Mouse (Mus musculus) heart, adult 2 months (tissue): ENCODE results near the gene Tmem63b. TPM values are rescaled to one million over a fixed set of nuclear protein-coding genes. Genes with fewer than 3 reads are reported as not detected.
A peak's percentile ranks its signal among the peaks of the same experiment; 100 is the strongest.

Experiments used
- DNase-seq, 2 experiments: peaks; one replicate each; pipeline ENCODE4 v3.0.0; 2021
- H3K27ac ChIP-seq: fragments of 200-600 bp; 2 replicates; pipeline ENCODE4 v1.8.1; 2022
- H3K27me3 ChIP-seq: fragments of 200-500 bp; 2 replicates; pipeline ENCODE4 v1.6.1; 2012; ENCODE audit warnings: mild to moderate bottlenecking, low read length, inconsistent platforms, mixed read lengths; ENCODE audit not compliant: control insufficient read depth, insufficient read depth
- H3K36me3 ChIP-seq: fragments of 200-500 bp; 2 replicates; pipeline ENCODE4 v1.6.1; 2012; ENCODE audit warnings: low read length, inconsistent platforms; ENCODE audit not compliant: control insufficient read depth, insufficient read depth
- H3K4me1 ChIP-seq: fragments of 200-500 bp; 2 replicates; pipeline ENCODE4 v1.6.1; 2011; ENCODE audit warnings: low read length; ENCODE audit not compliant: control insufficient read depth, insufficient read depth
- H3K4me3 ChIP-seq: fragments of 200-600 bp; 2 replicates; pipeline ENCODE4 v1.8.1; 2022
- H3K79me2 ChIP-seq: fragments of 200-500 bp; replicated peaks from 2 replicates; pipeline ENCODE4 v1.6.1; 2012; ENCODE audit warnings: mild to moderate bottlenecking, inconsistent platforms, low read length, moderate library complexity, mixed read lengths; ENCODE audit not compliant: control insufficient read depth, insufficient read depth
- H3K9ac ChIP-seq: fragments of 200-500 bp; 2 replicates; pipeline ENCODE4 v1.6.1; 2012; ENCODE audit warnings: low read depth, mild to moderate bottlenecking, control low read depth, inconsistent platforms, low read length, mixed read lengths
- CTCF ChIP-seq: fragments of 200-600 bp; IDR thresholded peaks from 2 replicates; pipeline ENCODE4 v1.8.1; 2022; ENCODE audit warnings: antibody characterized with exemption, mild to moderate bottlenecking, moderate library complexity
- EP300 ChIP-seq: fragments of 200-500 bp; IDR thresholded peaks from 2 replicates; pipeline ENCODE4 v1.6.1; 2011; ENCODE audit warnings: low read depth, low read length, control low read depth; ENCODE audit not compliant: insufficient read depth
- POLR2A ChIP-seq: fragments of 200-500 bp; IDR thresholded peaks from 2 replicates; pipeline ENCODE4 v1.6.1; 2011; ENCODE audit warnings: mild to moderate bottlenecking, low read depth, low read length, control low read depth; ENCODE audit not compliant: insufficient read depth
- WGBS: fragments of 180-500 bp; shearing (Covaris S2); methylation state at CpG from one replicate; pipeline ENCODE4 v1.1.7; 2018; 5-methylcytosine and 5-hydroxymethylcytosine counted together
- intact Hi-C: fragments of 180-260 bp; cut with DNase I; formaldehyde crosslinking; loops from one replicate; pipeline ENCODE4 v1.15.1; 2025
- polyA plus RNA-seq: library from polyadenylated mRNA; depleted of rRNA; stranded (reverse); fragments of >200 nt; gene quantifications from 2 replicates; pipeline ENCODE4 v1.2.3, GENCODE M21; 2012
- total RNA-seq, 2 experiments: library from RNA; stranded (reverse); gene quantifications; 2 replicates each; pipeline ENCODE4 v1.2.3; 2021

Gene Tmem63b
- total and polyA plus RNA-seq, 3 experiments, result 81.8 to 122 (median 90.1) TPM

DNA sequence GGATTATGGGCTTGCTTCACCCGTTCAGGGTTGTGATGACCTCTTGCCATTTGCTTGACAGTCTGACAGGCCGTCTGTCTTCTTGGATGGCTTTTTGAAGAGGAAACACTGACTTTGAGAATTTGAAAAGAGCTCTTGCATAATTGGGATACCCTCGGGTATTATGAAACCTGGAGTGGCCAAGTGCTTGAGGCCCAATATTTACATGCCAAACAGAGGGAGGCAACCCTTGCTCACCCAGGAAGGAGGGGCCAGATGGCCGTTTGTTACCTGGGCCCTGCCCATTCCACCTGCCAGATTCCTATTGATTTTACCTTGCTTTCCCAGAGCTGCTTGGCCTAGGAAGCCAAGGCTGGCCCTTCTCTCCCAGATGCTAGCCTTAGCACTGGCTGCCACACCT is 15.5 kb upstream of the Tmem63b start:
- Histone ChIP-seq H3K27me3 (no peaks in the 10 kb centered on the region), H3K4me1 (peaks cover 2% of the 10 kb centered on the region; the same call in 1 of the 2 replicates), H3K9ac (no peak overlapping the region), H3K27ac (no peak overlapping the region), H3K36me3 (no peaks in the 10 kb centered on the region), H3K4me3 (no peak overlapping the region), H3K79me2 (no peaks in the 10 kb centered on the region)
- intact Hi-C loops, result no loop called here
- WGBS, result 60% methylated on average over 4 of the region's 4 CpGs
- no peak for DNase-seq
- TF ChIP-seq EP300 (no peak), CTCF (no peak), POLR2A (no peak)

DNA sequence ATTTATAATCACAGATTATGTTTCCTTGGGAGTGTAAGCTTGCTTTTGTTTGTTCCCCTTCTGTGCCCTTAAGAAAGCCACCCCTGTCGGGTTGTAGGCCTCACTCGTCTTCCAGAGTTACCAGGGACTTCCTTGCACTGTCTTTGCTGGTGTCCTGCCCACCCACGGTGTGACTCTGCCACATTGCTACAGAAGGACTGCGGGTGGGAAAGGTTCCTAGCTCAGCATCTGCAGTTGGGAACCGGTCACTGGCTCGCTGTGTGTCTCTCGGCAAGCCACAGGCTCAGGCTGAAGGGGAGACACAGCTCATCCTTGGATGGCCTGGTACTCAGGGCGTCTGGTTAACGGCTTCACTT is 14.5 kb upstream of the Tmem63b start:
- Histone ChIP-seq H3K9ac (0 out of 2 replicates have a peak overlapping the region, but pooled peaks have one; percentile 1), H3K27me3 (no peaks in the 10 kb centered on the region), H3K4me3 (no peak overlapping the region), H3K79me2 (no peaks in the 10 kb centered on the region), H3K4me1 (peaks cover 2% of the 10 kb centered on the region; the same call in 1 of the 2 replicates), H3K36me3 (no peaks in the 10 kb centered on the region), H3K27ac (peak overlapping the region; percentile 88)
- TF ChIP-seq CTCF, result no peak
- TF ChIP-seq EP300, result no peak
- no peak for TF ChIP-seq POLR2A
- no peak for DNase-seq
- WGBS, result 54% methylated on average over 9 of the region's 9 CpGs
- intact Hi-C loops, result no loop called here

DNA sequence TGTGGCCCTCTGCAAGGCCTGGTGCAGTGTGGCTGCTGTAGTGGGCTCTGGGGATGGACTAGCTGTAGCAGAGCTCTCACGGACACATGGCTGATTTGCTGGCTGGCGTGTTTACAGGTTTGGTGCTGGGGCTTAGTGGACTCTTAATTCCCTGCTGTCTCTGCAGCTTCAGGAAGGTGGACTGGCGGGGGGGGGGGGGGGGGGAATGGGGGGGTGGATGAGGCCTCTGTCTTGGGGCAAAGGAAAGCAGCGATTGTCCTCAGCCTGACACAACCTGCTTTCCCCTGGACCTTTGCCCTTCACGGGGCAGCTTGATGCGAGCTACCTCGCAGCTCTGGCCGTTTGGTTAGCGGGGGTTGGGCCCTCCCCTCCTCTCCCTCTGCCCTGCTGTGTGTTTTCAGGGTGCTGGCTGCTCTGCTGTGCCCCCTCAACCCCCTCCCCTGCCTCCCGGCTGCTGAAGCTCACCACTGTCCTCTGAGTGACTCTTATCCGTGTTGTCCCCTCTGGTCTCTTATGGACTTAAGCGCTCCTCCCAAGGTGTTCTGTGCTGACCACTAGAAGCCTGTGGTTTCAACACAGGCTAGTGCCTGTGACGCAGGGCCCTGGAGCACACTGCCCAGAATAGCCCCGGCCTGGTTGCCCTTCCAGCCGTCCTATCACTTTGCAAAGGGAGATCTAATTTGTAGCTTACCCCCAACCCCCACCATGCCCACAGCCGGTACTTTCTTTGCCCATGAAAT is 14.0 kb upstream of the Tmem63b start:
- no peak overlapping the region; the same call in 1 of the 2 replicates for H3K4me3 ChIP-seq
- DNase-seq, result peak; percentile 47 to 75
- H3K79me2 ChIP-seq, result no peaks in the 10 kb centered on the region
- intact Hi-C loops, result no loop called here
- peak overlapping the region; percentile 88 for H3K27ac ChIP-seq
- 0 out of 2 replicates have a peak overlapping the region, but pooled peaks have one; percentile 34 for H3K9ac ChIP-seq
- no peaks in the 10 kb centered on the region for H3K27me3 ChIP-seq
- H3K36me3 ChIP-seq, result no peaks in the 10 kb centered on the region
- TF ChIP-seq POLR2A (peak; percentile 43; the same call in 1 of the 2 replicates), CTCF (no peak), EP300 (peak; percentile 60; the same call in 1 of the 2 replicates)
- peaks cover 2% of the 10 kb centered on the region; the same call in 1 of the 2 replicates for H3K4me1 ChIP-seq
- WGBS, result 57% methylated on average over 9 of the region's 16 CpGs

DNA sequence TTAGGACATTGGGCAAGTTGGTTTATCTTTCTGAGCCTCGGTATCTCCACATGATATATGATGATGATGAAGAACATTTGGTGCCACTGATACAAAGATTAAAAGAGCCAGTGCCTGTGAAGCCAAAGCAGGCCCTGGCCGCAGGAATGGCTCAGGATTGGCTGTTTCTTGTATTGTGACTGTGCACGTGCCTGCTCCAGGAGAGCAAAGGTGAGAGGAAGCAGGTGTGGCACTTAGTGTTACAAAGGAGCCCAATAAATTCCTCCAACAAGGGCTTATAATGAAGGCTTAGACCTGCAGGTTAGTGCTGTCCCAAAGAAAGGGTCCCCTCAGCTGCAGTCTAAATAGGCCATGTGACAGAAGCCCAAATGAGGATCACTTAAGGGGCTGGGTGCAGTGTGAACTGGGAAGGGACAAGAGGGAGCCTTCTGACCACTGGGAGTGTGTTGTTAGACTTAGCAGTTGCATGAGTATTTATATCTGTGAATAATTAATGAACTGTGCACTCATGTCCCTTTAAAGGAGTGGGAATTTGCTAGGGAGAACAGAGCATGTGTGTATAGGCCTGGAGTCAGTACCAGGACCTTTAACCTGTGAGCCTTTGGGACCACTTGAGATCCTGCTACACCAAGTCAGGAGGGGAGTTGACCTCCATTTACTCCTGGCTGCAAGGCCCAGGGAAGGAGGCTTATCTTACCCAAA is 12.5 kb upstream of the Tmem63b start:
- H3K27me3 ChIP-seq, result no peaks in the 10 kb centered on the region
- WGBS, result 89% methylated on average over 3 of the region's 3 CpGs
- no peak overlapping the region for H3K4me3 ChIP-seq
- intact Hi-C loops, result no loop called here
- no peaks in the 10 kb centered on the region for H3K36me3 ChIP-seq
- H3K79me2 ChIP-seq, result no peaks in the 10 kb centered on the region
- H3K9ac ChIP-seq, result no peak overlapping the region
- no peak for TF ChIP-seq EP300
- TF ChIP-seq CTCF, result no peak
- TF ChIP-seq POLR2A, result no peak
- DNase-seq, result no peak
- no peak overlapping the region; the same call in 1 of the 2 replicates for H3K27ac ChIP-seq
- H3K4me1 ChIP-seq, result peaks cover 7% of the 10 kb centered on the region

DNA sequence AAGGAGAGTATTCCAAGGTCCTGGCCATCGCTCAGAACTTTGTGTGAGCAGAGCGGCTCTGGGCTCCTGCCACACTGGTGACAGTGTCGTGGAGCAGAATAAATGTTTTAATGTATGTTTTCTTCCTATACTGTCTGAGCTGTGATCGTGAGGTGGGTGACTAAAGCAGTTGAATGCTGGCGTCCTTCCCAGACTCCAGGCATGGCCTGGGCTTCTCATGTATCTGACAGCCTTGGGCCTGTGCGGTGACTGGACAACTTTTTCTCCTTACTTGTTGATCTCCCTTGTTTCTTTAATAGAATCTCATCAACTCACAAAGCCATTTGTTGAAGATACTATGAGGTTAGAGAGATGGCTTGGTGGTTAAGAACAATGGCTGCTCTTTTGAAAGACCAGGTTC is 11.7 kb upstream of the Tmem63b start:
- intact Hi-C loops, result no loop called here
- DNase-seq, result no peak
- no peak for TF ChIP-seq EP300
- TF ChIP-seq CTCF, result no peak
- TF ChIP-seq POLR2A, result no peak
- Histone ChIP-seq H3K9ac (no peak overlapping the region), H3K27ac (no peak overlapping the region), H3K36me3 (no peaks in the 10 kb centered on the region), H3K79me2 (no peaks in the 10 kb centered on the region), H3K4me1 (peaks cover 7% of the 10 kb centered on the region), H3K27me3 (no peaks in the 10 kb centered on the region), H3K4me3 (no peak overlapping the region)
- 67% methylated on average over 6 of the region's 6 CpGs for WGBS

DNA sequence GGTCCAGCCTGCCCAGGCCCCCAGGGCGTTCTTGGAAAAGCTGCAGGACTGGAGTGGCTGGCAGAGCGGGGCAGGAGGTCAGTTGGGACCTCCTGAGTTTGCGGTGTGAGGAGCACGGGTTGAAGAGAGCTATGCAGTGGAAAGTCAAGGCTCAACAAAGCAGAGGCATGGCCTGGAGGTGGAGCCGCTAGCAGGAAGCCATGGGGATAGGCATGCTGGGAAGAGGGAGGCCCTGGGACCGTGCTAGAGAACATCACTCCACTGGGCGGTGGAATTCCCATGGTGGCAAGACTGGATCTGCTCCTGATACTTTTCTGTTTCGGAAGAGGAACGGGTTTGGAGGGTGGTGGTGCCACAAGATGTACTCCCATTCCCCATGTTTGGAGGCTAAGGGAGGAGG is 10.3 kb upstream of the Tmem63b start:
- DNase-seq, result no peak
- Histone ChIP-seq H3K9ac (no peak overlapping the region), H3K27ac (no peak overlapping the region), H3K79me2 (no peaks in the 10 kb centered on the region), H3K4me3 (no peak overlapping the region), H3K36me3 (no peaks in the 10 kb centered on the region), H3K27me3 (no peaks in the 10 kb centered on the region), H3K4me1 (peaks cover 7% of the 10 kb centered on the region)
- TF ChIP-seq POLR2A, result no peak
- TF ChIP-seq CTCF, result no peak
- TF ChIP-seq EP300, result no peak
- intact Hi-C loops, result no loop called here
- 95% methylated on average over 9 of the region's 9 CpGs for WGBS
